Mouse (Mus musculus): ENCODE measurements around the gene Tent4a. TPM values are rescaled to one million over a fixed set of nuclear protein-coding genes. Genes with fewer than 3 reads are reported as not detected.

Gene Tent4a
- total RNA-seq, 2 experiments from 2014 or later: 6.8 to 9.4 TPM

Other genes with a start within 250 kb of the Tent4a start
- gene Nsun2, start 871 bp downstream of the Tent4a start, total RNA-seq (2021): 10 to 100 TPM; 39.5 to 44.5 TPM
- 1 to 10 TPM in 1 of 2 experiments, under 1 TPM in 1; 0.86 to 1.9 TPM for gene Srd5a1, start 76.8 kb upstream of the Tent4a start, total RNA-seq (2021)
- under 1 TPM; 0.33 to 0.45 TPM for gene Ube2ql1, start 205.3 kb upstream of the Tent4a start, total RNA-seq (2021)

All from gastrocnemius, postnatal 14 days (tissue).